Mouse (Mus musculus) bone marrow macrophage, adult 2 months (primary cell): ENCODE results near the gene Mmgt1. TPM values are rescaled to one million over a fixed set of nuclear protein-coding genes. Genes with fewer than 3 reads are reported as not detected.
A peak's percentile ranks its signal among the peaks of the same experiment; 100 is the strongest.

ENCODE experiments used
- H3K27ac ChIP-seq: 2 replicates; pipeline ENCODE4 v1.5.1; 2012; ENCODE audit warnings: low read depth, low read length; ENCODE audit not compliant: insufficient read depth
- H3K4me1 ChIP-seq: 2 replicates; pipeline ENCODE4 v1.6.1; 2012; ENCODE audit warnings: low read length; ENCODE audit not compliant: control insufficient read depth, insufficient read depth
- H3K4me3 ChIP-seq: 2 replicates; pipeline ENCODE4 v1.5.1; 2012; ENCODE audit warnings: mild to moderate bottlenecking, low read length, moderate library complexity; ENCODE audit not compliant: insufficient read depth
- CTCF ChIP-seq: IDR thresholded peaks from 2 replicates; pipeline ENCODE4 v1.5.1; 2012; ENCODE audit warnings: low read depth, mild to moderate bottlenecking, low read length, moderate library complexity
- POLR2A ChIP-seq: IDR thresholded peaks from 2 replicates; pipeline ENCODE4 v1.6.1; 2012; ENCODE audit warnings: mild to moderate bottlenecking, low read depth, low read length, borderline replicate concordance
- polyA plus RNA-seq: library from polyadenylated mRNA; stranded (reverse); fragments of >200 nt; gene quantifications from 2 replicates; pipeline ENCODE4 v1.2.4, GENCODE M21; 2012; ENCODE audit not compliant: missing spikeins, insufficient read depth, insufficient read length

The Mmgt1 gene
- polyA plus RNA-seq, 1 experiment: 14.9 TPM

DNA sequence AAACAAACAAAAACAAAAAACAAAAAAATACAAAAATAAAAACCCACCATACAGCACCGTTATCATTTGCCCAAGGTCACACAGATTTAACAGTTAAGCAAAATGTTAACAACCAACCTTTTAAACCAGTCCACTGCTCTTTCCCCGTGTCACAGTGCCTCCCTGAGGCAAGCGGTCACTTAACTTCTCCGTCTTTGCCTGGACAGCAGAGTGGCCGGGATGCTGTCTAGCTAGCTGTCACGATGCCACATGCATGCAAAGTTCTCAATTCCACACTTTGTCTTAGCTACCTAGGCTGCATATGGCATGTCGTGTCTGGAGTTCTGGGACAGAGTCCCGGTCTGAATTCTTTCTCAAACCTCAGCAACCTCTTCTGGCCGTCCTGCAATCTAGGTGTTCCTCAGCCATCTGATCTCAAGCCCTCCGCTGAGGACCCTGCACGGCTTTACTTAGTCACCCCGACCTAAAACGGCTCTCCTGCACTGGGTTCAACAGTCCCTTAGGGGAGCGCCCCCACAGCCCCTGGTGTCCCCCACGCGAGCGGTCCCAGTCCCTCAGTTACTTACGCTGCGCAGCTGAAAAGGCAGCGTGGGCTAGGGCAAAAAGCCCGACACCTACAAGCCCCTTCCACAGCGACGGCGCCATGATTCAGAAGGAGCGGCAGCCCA is 516 bp downstream of the Mmgt1 start:
- H3K4me1 ChIP-seq: peaks cover 4% of the 10 kb centered on the region
- no peak overlapping the region; the same call in 1 of the 2 replicates for H3K27ac ChIP-seq
- peak overlapping the region; percentile 68 for H3K4me3 ChIP-seq
- TF ChIP-seq POLR2A (no peak), CTCF (0 out of 2 replicates have a peak, but pooled peaks have one; percentile 10)

DNA sequence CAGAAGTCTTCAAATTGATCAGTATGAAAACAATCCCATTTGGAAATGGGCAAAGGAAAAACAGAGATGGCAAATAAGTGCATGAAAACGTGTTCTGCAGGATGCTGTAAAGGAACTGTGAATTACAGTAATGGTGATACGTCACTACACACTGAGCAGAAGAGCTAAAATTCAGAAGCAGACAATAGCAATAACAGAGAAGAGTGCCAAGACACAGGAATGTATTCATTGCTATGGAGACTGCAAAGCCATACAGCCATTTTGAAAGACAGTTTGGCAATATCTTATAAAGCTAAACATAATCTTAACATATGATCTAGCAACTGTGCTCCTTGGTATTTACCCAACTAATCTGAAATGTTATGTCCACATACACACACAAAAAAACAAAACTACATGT is 19.7 kb downstream of the Mmgt1 start:
- Histone ChIP-seq H3K4me3 (no peak overlapping the region), H3K4me1 (peaks cover 8% of the 10 kb centered on the region), H3K27ac (no peak overlapping the region)
- TF ChIP-seq CTCF (no peak), POLR2A (no peak)

DNA sequence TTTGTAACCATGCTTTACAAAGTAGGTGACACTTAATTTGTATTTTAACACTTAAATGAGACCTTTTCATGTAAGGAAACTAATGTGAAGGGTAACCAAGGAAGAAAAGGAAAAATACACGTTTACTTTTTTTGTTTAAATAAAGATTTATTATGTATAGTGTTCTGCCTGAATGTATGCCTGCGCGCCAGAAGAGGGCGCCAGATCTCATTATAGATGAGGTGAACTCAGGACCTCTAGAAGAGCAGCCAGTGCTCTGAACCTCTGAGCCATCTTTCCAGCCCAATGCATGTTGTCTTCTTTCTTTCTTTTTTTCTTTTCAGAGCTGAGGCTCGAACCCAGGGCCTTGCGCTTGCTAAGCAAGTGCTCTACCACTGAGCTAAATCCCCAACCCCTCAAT is 25.4 kb downstream of the Mmgt1 start:
- H3K4me1 ChIP-seq: no peaks in the 10 kb centered on the region
- TF ChIP-seq CTCF (peak; percentile 32; the same call in 1 of the 2 replicates), POLR2A (no peak)
- no peak overlapping the region for H3K4me3 ChIP-seq
- no peak overlapping the region for H3K27ac ChIP-seq

DNA sequence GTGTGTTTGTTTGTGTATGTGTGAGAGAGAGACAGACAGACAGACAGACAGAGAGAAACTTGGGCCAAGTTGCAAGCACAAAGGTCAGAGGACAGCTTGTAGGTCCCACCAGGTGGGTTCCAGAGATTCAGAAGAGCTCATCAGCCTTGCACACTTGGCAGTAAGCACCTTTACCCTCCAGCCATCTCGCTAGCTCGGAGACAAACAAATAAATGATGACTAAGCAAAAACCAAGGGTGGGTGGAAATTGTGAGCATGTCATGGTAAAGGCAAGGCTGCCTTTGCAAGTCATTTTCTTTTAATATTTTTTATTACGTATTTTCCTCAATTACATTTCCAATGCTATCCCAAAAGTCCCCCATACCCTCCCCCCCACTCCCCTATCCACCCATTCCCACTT is 44.3 kb downstream of the Mmgt1 start:
- no peak for TF ChIP-seq POLR2A
- H3K27ac ChIP-seq: no peak overlapping the region
- no peaks in the 10 kb centered on the region for H3K4me1 ChIP-seq
- no peak overlapping the region for H3K4me3 ChIP-seq

DNA sequence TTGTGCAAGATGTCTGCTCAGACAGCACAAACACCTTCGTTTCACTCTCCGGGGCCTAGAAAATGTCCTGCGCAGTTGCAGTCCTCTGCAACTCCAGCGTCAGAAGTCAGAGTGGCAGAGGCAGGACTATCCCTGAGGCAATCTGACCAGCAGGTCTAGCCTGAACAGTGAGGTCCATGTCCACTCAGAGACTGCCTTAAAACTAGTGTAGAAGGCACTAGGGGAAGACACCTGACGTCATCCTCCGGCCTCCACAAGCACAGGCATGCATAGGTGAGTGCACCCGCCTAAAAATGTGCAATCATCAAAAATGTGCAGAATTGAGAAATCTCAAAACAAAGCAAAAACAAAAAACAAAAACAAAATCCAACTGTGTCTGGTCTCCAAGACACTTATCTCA is 48.4 kb downstream of the Mmgt1 start, which contains the start of gene Gm648:
Gene Gm648 (minus strand): TSS at position 101 of the 400 bp plus-strand sequence.
- TF ChIP-seq CTCF: no peak
- H3K4me3 ChIP-seq: no peak within 1 kb of the TSS
- H3K27ac ChIP-seq: no peak within 1 kb of the TSS
- no peaks in the 10 kb centered on the region for H3K4me1 ChIP-seq

DNA sequence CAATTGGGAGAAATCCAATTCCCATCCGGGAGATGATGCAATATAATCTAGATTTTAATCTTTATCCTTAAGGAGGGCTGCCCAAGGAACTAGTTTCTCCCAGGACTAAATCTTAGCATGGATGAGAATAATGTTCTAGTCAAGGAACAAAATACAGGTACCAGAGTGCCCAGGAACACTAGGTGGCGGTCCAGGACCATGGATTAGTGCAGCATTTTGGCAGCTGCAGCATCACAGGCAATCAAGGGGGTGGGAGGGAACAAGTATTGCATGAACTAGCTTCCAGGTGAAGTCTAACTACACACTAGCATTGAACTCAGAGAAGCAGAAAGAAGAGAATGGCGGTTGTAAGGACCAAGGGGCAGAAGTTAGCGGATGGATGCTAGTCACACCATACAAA is 60.7 kb downstream of the Mmgt1 start:
- TF ChIP-seq CTCF (no peak), POLR2A (no peak)
- Histone ChIP-seq H3K4me3 (no peak overlapping the region), H3K4me1 (no peaks in the 10 kb centered on the region), H3K27ac (no peak overlapping the region)

Other genes with a start within 250 kb of the Mmgt1 start
- not detected in 2 replicates for gene Smim10l2a, start 223.5 kb downstream of the Mmgt1 start, polyA plus RNA-seq
- gene Gm2174, start 150.1 kb downstream of the Mmgt1 start, polyA plus RNA-seq: 5.3 and 6.1 TPM in 2 replicates
- 86.7 and 89.1 TPM in 2 replicates for gene Ints6l, start 143.2 kb downstream of the Mmgt1 start, polyA plus RNA-seq
- gene Gm10477, start 73.3 kb downstream of the Mmgt1 start, polyA plus RNA-seq: not detected in 2 replicates
- not detected in 2 replicates for gene Gm648, start 48.5 kb downstream of the Mmgt1 start, polyA plus RNA-seq
- 19.2 and 21.6 TPM in 2 replicates for gene Slc9a6, start 11.7 kb upstream of the Mmgt1 start, polyA plus RNA-seq
- gene Fhl1, start 133.7 kb upstream of the Mmgt1 start, polyA plus RNA-seq: 0.51 TPM in 2 replicates
- gene Map7d3, start 224.3 kb upstream of the Mmgt1 start, polyA plus RNA-seq: 1.0 TPM in 2 replicates